Mouse (Mus musculus): ENCODE results near the gene Olfr1130. TPM values are rescaled to one million over a fixed set of nuclear protein-coding genes. Genes with fewer than 3 reads are reported as not detected.

The Olfr1130 gene
- not detected for total RNA-seq (2023)

GRCm38 (mm10) chr2:87605912-87606311 is at the start of gene Olfr1130:
Gene Olfr1130 (plus strand): TSS chr2:87606212.

GRCm38 (mm10) chr2:87573602-87574001 is 32.4 kb upstream of the Olfr1130 start, which contains the start of gene Olfr1129:
Gene Olfr1129 (plus strand): TSS chr2:87573902.

GRCm38 (mm10) chr2:87626804-87627203 is 20.8 kb downstream of the Olfr1130 start, which contains the start of gene Olfr1131:
Gene Olfr1131 (plus strand): TSS chr2:87627104.

GRCm38 (mm10) chr2:87637435-87637834 is 31.4 kb downstream of the Olfr1130 start, which contains the start of gene Olfr1132:
Gene Olfr1132 (minus strand): TSS chr2:87637535.

GRCm38 (mm10) chr2:87647274-87647673 is 41.3 kb downstream of the Olfr1130 start, which contains the start of gene Olfr1133:
Gene Olfr1133 (minus strand): TSS chr2:87647374.

GRCm38 (mm10) chr2:87658360-87658759 is 52.3 kb downstream of the Olfr1130 start, which contains the start of gene Olfr1134:
Gene Olfr1134 (minus strand): TSS chr2:87658460.

Other genes with a start within 250 kb of the Olfr1130 start
- not detected for gene Olfr1121, start 236.3 kb upstream of the Olfr1130 start, total RNA-seq (2023)
- not detected for gene Olfr1122, start 220.4 kb upstream of the Olfr1130 start, total RNA-seq (2023)
- gene Olfr1123, start 189.6 kb upstream of the Olfr1130 start, total RNA-seq (2023), result not detected
- not detected for gene Olfr1124, start 175.9 kb upstream of the Olfr1130 start, total RNA-seq (2023)
- not detected for gene Olfr1126, start 152.2 kb upstream of the Olfr1130 start, total RNA-seq (2023)
- not detected for gene Pramel7, start 109.1 kb upstream of the Olfr1130 start, total RNA-seq (2023)
- not detected for gene Pramel6, start 99.6 kb upstream of the Olfr1130 start, total RNA-seq (2023)
- gene Olfr153, start 74.4 kb upstream of the Olfr1130 start, total RNA-seq (2023), result not detected
- gene Olfr1128, start 60.7 kb upstream of the Olfr1130 start, total RNA-seq (2023), result not detected
- gene Olfr1129, start 32.3 kb upstream of the Olfr1130 start, total RNA-seq (2023), result not detected
- gene Olfr1131, start 20.9 kb downstream of the Olfr1130 start, total RNA-seq (2023), result not detected
- gene Olfr1132, start 31.3 kb downstream of the Olfr1130 start, total RNA-seq (2023), result not detected
- gene Olfr1133, start 41.2 kb downstream of the Olfr1130 start, total RNA-seq (2023), result not detected
- gene Olfr1134, start 52.2 kb downstream of the Olfr1130 start, total RNA-seq (2023), result not detected
- not detected for gene Olfr1135, start 67.5 kb downstream of the Olfr1130 start, total RNA-seq (2023)
- gene Olfr1136, start 87.7 kb downstream of the Olfr1130 start, total RNA-seq (2023), result not detected
- not detected for gene Olfr1137, start 107.0 kb downstream of the Olfr1130 start, total RNA-seq (2023)
- not detected for gene Olfr1138, start 133.8 kb downstream of the Olfr1130 start, total RNA-seq (2023)
- not detected for gene Olfr1140, start 137.5 kb downstream of the Olfr1130 start, total RNA-seq (2023)
- not detected for gene Olfr1141, start 147.8 kb downstream of the Olfr1130 start, total RNA-seq (2023)
- gene Olfr152, start 173.3 kb downstream of the Olfr1130 start, total RNA-seq (2023), result not detected
- gene Olfr1143, start 194.4 kb downstream of the Olfr1130 start, total RNA-seq (2023), result not detected
- gene Olfr1145, start 203.6 kb downstream of the Olfr1130 start, total RNA-seq (2023), result not detected
- not detected for gene Olfr1148, start 224.3 kb downstream of the Olfr1130 start, total RNA-seq (2023)
- not detected for gene Olfr1150-ps1, start 237.8 kb downstream of the Olfr1130 start, total RNA-seq (2023)
- not detected for gene Olfr1151, start 249.7 kb downstream of the Olfr1130 start, total RNA-seq (2023)